Mouse (Mus musculus): ENCODE data around the gene Kif1bp. TPM values are rescaled to one million over a fixed set of nuclear protein-coding genes. Genes with fewer than 3 reads are reported as not detected.

The Kif1bp gene
- total RNA-seq, 2 experiments from 2014 or later: 18.1 to 23.6 TPM

DNA sequence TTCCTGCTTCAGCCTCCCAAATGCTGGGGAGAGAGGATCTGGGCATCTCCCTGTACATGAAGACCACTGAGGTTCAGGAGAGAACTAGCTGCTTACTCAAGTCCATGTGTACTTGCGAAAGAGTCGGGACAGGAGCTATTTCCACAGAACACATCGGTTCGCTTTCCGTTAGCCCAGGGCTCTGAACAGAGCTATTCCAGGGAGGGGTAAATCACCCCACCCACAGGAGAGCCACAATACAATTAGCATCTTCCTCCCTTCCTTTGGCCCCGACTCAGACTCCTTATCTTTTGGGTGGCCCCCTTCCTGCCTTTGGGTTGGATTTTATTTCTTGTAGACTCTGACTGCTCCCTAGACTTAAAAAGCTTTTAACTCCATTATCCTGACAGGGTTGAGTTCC, 60.7 kb downstream of the Kif1bp start:
- ATAC-seq (ENCODE audit: poor library complexity, severe bottlenecking): peak; percentile 74

DNA sequence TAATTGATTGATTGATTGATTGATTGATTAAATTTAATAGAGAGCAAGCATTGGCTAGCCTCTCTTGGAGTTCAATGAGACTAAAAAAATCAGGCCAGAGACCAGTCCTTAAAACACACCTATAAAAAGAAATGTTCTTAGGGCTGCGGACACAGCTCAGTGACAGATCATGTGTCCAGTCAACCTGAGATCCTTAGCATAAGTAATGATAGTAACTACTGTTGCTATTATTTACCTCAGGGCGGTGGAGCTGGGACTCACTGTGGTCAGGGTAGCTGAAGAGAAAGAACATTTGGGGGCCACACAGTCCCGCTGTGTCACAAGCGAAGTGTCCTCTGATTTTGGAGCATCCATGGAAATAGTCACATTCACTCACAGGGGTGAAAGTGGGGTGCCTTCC, 65.4 kb downstream of the Kif1bp start:
- no peak for ATAC-seq (ENCODE audit: poor library complexity, severe bottlenecking)

DNA sequence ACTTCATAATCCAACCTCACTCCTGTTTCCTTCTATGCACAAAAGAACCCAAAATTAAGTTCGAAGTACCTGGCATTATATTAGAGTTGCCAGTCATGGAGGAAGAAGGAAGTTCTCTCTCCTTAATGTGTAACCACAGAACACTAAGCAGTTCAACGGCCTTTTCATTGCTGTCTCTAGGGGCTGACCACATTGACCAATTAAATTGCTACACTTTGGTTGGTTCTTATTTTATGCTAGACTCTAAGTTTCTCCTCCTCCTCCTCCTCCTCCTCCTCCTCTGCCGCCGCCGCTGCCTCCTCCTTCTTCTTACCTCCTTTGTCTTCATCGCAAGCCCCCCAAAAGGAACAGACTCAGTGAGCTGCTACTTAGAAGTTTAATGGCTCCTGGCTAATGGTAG, 66.7 kb downstream of the Kif1bp start:
- peak; percentile 28 for ATAC-seq (ENCODE audit: poor library complexity, severe bottlenecking)

DNA sequence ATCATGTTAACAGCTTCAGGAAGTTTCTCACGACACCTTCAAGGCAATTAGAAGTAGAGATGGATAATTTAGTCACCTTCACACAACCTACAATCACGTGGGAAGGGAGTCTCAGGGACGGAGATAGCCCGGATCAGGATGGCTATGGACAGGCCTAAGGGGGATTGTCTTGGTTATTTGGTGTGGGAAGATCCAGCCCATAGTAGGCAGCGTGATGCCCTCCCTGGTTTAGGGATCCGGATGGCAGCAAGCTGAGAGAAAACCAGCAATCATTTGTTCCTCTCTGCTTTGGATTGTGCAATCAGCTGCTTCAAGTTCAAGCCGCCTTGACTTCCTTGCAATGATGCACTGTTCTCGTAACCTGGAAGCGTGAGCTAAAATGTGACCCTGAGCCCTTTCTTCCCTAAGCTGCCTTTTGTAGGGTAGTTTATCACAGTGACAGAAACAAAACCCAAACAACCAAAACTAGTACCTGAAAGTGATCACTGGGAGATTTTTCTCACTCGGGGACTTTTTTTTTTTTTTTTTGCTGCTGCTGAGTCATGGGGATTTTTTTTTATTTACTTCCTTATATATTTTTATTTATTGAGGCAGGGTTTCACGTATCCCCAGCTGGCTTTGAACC, 69.1 kb downstream of the Kif1bp start:
- peak; percentile 26 for ATAC-seq (ENCODE audit: poor library complexity, severe bottlenecking)

DNA sequence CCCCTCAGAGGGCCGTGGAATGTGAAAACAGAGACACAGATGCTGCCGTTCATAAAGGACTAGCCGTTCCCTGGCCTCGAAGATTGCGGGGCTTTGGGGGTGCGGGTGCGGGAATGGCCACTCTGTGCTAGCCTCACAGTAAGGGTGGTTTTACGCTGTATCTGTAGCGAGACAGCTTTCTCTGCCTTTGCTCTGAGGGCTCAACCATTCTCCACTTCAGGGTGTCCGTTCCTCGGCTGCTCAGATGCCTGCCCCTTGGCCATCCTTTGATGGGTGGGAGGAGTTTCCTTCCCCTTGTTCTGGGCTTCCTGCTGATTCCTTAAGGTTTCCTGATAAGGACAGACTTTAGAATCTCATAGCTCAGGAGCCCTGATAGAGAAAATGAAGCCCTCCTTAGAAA, 69.8 kb downstream of the Kif1bp start:
- ATAC-seq (ENCODE audit: poor library complexity, severe bottlenecking): no peak

DNA sequence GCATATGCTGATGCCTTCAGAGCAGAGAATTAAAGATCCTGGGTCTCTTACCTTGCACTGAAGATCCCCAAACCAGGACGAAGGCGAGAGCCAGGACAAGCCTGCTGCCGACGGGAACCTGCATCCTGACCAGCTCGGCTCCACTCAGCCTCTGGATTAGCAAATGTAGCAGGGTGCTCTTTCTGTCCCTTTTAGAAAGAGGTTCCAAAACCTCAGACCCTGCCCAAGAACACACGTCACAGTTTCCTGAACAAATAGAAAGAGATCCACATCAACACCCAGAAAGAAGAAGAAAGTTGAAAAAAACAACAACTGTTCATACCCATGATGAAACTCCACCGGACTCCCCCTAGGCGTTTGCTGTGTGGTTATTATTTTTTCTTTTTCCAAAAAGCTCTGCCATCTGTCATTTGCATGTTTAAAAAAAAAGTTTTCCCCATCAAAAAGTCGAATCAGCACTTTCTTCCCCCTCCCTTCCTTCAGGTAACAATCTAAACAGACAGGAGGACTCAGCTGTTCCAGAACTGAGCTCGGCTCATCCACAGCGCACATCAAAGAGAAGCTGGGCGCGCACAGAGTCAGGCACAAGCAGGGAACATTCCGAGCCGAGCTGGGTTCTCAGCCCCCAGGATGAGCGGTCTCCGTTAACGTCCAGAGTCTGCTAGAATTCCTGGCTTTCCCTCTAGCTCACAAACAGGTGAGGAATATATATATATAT, 70.5 kb downstream of the Kif1bp start:
- ATAC-seq (ENCODE audit: poor library complexity, severe bottlenecking): peak; percentile 48

DNA sequence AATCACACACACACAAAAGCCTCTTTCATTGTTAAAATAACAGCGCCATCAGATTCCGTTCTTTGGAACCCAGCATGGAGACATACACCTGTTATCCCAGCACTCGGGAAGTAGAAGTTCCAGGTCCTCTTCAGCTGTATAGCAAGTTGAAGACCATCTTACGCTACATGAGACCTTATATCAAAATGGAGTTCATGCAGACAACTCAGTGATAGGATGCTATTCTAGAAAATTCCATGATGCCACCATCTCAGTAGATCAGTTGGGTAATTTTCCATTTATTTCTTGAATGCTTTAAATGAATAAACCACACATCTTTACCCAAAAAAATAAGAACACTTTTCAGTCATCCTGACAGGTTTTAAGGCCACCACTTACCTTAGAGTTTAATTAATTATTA, 71.2 kb downstream of the Kif1bp start:
- ATAC-seq (ENCODE audit: poor library complexity, severe bottlenecking): no peak

DNA sequence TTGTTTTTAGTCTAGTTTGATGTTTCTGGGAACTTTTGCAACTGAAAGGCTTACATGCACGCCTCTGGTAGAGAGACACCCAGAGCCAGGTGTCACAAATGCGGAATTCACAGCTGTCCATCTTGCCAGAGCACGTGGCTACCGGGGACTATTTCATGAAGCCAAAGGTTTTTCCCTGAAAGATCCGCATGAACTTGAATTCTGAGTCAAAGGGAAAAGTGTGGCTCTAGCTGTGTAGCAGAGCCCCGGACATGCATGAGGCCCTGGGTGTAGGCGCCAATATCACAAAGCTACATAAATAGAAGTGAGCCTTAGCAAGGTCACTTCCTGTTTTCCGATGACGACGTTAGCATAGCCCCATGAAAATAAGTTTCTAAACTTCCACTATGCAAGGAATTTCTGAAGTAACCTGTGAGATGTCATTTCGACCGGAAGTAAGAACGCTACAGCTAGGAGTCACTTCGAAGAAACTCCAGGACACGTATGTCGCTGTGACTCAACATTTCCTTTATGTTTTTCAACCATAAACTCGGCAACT, 72.2 kb downstream of the Kif1bp start:
- peak; percentile 31 for ATAC-seq (ENCODE audit: poor library complexity, severe bottlenecking)

DNA sequence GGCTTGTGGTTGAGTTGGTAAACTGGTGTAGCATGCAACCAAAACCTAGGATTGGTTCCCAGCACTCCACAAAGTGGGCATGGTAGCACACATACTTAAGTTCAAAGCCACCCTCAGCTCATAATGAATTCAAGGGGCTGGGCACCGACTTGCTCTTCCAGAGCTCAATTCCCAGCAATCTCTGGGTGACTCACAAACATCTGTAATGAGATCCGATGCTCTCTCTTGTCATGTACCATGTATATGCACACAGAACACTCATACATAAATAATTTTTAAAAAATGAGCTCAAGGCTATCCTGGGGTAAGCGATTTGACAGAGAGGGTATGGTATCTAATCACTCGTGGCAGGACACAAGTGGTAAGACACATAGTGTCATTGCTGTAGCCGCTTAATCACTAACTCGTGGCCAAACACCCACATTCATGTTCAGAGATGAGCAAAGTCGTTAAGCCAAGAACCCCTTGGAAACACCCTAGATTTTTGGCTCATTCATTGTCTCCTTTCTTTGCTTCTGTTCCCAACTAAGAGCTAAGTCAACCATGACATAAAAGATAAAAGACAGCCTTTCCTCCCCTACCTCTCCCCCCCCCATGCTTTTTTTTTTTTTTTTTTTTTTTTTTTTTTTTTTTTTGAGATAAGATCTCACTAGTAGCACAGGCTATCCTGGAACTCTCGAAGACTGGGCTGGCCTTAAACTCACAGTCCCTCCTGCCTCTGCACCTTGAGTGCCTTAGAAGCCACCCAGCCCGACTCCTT, 72.9 kb downstream of the Kif1bp start:
- no peak for ATAC-seq (ENCODE audit: poor library complexity, severe bottlenecking)

DNA sequence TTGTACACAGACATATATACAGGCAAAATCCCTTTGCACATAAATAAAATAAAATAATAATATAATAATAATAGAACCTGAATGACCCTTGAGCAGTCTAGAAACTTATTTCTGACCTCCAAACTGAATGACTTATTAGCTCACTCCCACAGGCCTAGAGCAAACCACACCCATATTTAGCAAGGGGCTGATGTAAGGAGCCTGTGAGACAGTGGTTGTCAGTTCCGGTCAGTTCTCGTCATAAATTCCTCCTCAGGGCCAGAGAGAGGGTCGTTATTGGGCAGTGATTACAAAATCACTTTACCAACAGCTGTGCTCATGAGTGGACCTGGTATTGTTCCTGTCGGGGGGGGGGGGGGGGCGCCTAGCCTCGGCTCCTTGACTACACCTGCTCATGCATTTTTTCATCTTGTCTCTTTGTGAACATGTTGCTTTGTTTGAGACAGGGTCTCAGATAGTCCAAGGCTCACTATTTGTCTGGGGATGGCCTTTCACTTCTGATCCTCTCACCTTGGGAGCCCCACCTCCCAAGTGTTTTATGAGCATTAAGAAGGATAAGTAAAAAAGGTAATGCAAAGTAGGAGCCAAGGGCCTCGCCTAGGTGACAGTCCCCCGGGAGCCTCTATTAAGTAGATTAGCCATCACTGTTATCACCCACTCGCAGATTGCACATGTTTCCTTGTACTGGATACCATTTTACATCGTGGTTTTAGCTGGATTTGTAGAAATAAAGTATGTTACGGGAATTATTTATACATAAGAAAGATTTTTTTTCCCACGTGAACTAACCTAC, 74.2 kb downstream of the Kif1bp start:
- ATAC-seq (ENCODE audit: poor library complexity, severe bottlenecking): peak; percentile 37

DNA sequence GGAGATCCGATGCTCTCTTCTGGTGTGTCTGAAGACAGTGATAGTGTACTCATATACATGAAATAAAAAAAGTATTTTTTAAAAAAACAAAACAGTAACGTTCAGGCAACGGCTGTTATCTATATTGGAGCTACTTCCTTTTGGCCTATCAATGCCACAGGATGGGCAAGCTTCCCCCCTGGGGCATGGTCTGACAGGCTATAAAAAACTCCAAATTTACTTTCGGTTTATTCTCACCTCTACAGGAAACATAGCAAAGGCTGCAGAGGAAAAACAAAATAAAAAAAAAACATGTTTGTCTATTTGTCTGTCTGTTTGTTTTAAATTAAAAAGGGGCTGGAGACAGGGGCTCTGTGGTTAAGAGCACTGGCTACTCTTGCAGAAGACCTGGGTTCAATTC, 74.9 kb downstream of the Kif1bp start:
- no peak for ATAC-seq (ENCODE audit: poor library complexity, severe bottlenecking)

DNA sequence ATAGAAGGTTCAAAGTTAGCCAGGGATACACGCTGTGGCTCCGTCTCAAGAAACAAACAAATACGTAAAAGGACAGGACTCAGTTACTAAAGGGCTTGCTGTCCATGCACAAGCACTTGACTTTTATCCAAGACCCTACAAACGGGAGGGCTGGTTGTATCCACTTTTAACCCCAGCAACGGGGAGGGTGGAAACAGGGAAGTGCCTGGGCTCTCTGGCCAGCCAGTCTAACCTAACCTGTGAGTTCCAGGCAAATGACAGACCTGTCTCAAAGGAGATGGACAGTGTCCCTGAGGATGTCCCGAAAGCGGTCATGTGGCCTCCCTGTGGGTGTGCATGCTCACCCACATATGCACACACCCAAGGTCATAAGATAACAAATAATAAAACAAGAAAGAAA, 76.3 kb downstream of the Kif1bp start:
- ATAC-seq (ENCODE audit: poor library complexity, severe bottlenecking): no peak

DNA sequence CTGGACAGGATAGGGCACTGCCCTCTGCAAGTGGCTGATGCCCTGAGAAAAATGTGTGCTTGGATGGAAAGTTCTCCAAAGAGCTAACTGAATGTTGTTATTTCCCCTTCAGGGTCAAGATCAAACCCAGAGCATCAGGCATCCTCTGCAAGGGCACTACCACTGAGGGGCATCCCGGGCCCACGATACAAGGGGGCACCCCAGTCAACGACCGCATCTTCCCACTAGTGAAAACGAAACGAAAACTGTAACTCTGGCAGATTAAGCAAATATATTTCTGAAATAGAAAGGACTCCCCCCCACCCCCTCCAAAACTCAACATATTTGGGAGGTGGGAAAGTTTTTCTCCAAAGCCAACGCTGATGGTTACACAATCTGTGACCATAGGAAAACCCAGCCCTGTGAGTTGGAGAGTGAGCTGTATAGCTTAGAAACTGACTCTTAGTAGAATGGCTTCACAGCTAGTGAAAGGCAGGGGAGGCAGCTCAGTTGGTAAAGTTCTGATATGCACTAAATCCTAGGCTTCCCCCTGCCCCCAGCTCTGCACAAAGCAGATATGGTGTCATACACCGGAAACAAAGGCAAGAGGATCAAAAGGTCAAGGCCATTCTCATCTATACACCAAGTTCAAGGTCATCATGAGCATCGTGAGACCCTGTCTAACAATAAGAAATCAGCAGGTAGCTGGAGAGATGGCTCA, 77.2 kb downstream of the Kif1bp start:
- no peak for ATAC-seq (ENCODE audit: poor library complexity, severe bottlenecking)

DNA sequence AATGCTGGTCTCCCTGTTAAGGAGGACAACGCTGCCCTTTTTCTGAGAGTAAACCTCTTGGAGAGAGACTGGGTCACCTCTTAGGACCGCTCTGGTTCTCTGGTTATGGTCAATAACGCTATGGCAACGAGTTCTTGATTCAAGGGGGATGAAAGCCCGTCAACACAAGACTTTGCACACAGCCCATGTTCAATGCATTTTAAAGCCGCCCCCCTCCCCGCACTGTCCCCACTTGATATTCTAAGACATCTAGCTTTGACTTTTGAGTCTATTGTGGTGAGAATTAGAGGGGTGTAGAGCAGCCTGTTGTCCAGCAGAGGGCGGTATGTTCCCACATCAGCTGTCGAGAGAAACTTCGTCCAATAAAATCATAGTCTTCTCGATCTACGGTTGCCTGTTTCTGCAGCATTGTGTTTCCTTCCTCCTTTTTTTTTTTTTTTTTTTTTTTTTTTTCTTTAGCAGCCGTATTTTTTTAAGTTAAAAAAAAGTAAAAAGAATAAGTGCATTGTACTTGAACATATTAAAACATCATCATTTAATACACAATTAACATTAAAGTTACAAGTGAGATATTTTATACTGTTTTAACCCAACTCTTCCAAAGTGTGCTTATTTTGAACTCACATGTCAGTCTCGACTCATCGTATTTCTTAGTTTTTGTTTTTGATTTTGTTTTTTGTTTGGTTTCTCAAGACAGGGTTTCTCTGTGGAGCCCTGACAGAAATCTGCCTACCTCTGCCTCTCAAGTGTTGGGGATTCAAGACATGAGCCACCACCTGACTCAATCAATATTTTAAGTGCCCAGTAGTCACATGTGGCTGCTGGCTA, 78.0 kb downstream of the Kif1bp start:
- ATAC-seq (ENCODE audit: poor library complexity, severe bottlenecking): peak; percentile 65

DNA sequence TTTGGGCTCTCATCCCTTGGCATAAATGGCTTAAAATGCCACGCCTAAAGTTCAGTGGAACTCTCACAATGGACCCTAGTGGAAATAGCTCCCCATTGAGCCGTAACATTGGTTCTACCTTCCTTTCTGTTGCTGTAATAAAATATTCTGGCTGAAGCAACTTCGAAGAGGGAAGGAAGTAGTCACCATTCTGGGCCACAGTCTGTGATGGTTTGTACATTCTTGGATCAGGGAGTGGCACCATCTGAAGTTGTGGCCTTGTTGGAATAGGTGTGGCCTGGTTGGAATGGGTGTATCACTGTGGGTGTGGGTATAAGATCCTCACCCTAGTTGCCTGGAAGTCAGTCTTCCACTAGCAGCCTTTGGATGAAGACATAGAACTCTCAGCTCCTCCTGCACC, 86.6 kb downstream of the Kif1bp start:
- peak; percentile 36 for ATAC-seq (ENCODE audit: poor library complexity, severe bottlenecking)

Data from megakaryocyte, adult 5-6 weeks (primary cell).